Mouse (Mus musculus) megakaryocyte, embryonic 14.5 days (primary cell): ENCODE data around the gene Gm20683.

Source experiments
- FLI1 ChIP-seq: IDR thresholded peaks from 2 replicates; pipeline ENCODE4 v1.6.1; 2012; ENCODE audit warnings: low read length, inconsistent platforms, mixed read lengths
- GATA1 ChIP-seq: IDR thresholded peaks from 3 replicates; pipeline ENCODE4 v1.6.1; 2012; ENCODE audit warnings: mixed read lengths, low read length, inconsistent platforms, borderline replicate concordance

DNA sequence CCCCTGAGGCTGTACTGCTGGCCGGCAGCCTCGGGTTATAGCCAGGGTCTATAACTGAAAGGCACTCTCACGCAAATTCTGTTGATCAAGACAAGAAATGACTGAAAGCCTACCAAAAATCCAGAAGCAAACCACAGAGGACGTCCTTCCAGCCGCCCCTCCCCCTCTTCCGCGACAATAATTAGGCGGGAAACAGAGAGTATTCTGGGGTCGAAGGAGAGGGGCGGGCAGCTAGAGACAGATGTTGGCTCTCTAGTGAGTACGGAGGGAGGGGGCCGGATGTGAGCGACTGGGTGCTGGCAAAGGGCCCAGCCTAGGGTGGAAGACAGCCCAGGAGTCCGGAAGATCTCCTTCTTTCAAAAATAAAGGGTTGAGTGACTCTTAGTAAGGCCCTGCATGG lies 48.9 kb downstream of the Gm20683 start, which contains the start of gene Fam173a:
- TF ChIP-seq GATA1 (no peak), FLI1 (no peak)
